In the genomic region with DNA sequence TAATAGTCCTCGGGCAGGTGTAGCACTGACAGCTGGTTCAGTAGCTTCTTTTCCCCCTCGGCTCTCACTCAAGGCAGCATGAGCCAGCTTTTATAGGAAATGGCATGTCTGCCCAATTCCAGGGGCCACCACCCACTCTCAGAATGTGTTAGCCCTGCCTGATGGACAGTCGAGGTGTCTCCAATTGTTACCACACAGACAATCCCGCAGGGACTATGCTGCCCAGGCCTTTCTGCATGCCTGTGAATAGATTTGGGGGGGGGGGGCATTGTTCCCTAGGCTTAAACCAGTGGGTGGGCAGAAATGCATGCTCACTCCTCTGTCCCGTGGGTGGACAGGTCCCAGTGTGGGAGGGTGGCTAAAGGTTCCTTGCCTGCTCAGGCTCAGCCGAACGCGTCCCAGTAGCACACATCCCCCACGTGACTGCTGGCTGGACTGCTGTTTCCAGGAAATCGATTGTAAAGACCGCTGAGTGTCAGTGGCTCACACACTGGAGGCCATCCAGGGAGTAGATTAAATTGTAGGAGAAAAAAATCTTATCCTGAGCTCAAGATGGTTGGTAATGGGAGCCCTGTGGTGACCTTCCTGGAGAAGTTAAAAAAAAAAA, we compare ENCODE assay signal across 8 mouse cellular contexts. TPM values are rescaled to one million over a fixed set of nuclear protein-coding genes. Genes with fewer than 3 reads are reported as not detected.
DNase-seq lines count a peak whose midpoint lies in the region; ATAC-seq and TF ChIP-seq lines count a peak whose summit lies in the region.

No protein-coding gene starts in this region.

- H3K4me3 ChIP-seq in embryonic facial prominence, embryonic 11.5 days (ENCODE audit: low read depth, low read length) = no peak overlapping the region
- H3K4me3 ChIP-seq in hindbrain, postnatal 0 days (ENCODE audit: low read length) = no peak overlapping the region
- no peak overlapping the region for H3K4me3 ChIP-seq in liver, embryonic 15.5 days (replicated peaks)
- no peak overlapping the region for H3K4me3 ChIP-seq in stomach, embryonic 15.5 days (replicated peaks)

- peaks cover 4% of the 10 kb centered on the region for H3K4me1 ChIP-seq in embryonic facial prominence, embryonic 11.5 days (ENCODE audit: control insufficient read depth, insufficient read depth, low read length)
- H3K4me1 ChIP-seq in hindbrain, postnatal 0 days (ENCODE audit: insufficient read depth, low read length) = peaks cover 28% of the 10 kb centered on the region
- H3K4me1 ChIP-seq in liver, embryonic 15.5 days (replicated peaks) = peaks cover 30% of the 10 kb centered on the region
- H3K4me1 ChIP-seq in stomach, embryonic 15.5 days = peaks cover 21% of the 10 kb centered on the region

- 31% methylated on average over 11 of the region's 11 CpGs for WGBS in embryonic facial prominence, embryonic 11.5 days
- 7% methylated on average over 11 of the region's 11 CpGs for WGBS in hindbrain, postnatal 0 days
- 19% methylated on average over 11 of the region's 11 CpGs for WGBS in liver, embryonic 15.5 days (ENCODE audit: insufficient replicate concordance)
- 25% methylated on average over 11 of the region's 11 CpGs for WGBS in stomach, embryonic 15.5 days

- 0 out of 2 replicates have a peak overlapping the region, but pooled peaks have one; percentile 4 for H3K27ac ChIP-seq in embryonic facial prominence, embryonic 11.5 days (replicated peaks; ENCODE audit: low read depth, low read length)
- peak overlapping the region; percentile 83 for H3K27ac ChIP-seq in hindbrain, postnatal 0 days
- H3K27ac ChIP-seq in liver, embryonic 15.5 days (replicated peaks) = 0 out of 2 replicates have a peak overlapping the region, but pooled peaks have one; percentile 51
- H3K27ac ChIP-seq in stomach, embryonic 15.5 days = peak overlapping the region; percentile 60; the same call in 1 of the 2 replicates

- DNase-seq in adrenal gland, postnatal 25 days = peak; percentile 33
- no peak for DNase-seq in adrenal gland, postnatal 4 days (ENCODE audit: low spot score in 2 of 2)
- DNase-seq in embryonic facial prominence, embryonic 11.5 days (ENCODE audit: low spot score) = no peak
- DNase-seq in hindbrain, postnatal 0 days (ENCODE audit: low spot score) = peak; percentile 59
- DNase-seq in thymus, postnatal 14 days = no peak
- DNase-seq in gastrocnemius, adult 8-10 months (ENCODE audit: low spot score in 2 of 2) = no peak

- H3K27me3 ChIP-seq in embryonic facial prominence, embryonic 11.5 days (ENCODE audit: control insufficient read depth, insufficient read depth, low read length) = no peaks in the 10 kb centered on the region
- H3K27me3 ChIP-seq in hindbrain, postnatal 0 days (ENCODE audit: insufficient read depth, low read length) = no peaks in the 10 kb centered on the region
- no peaks in the 10 kb centered on the region; the same call in 1 of the 2 replicates for H3K27me3 ChIP-seq in liver, embryonic 15.5 days
- no peaks in the 10 kb centered on the region for H3K27me3 ChIP-seq in stomach, embryonic 15.5 days (replicated peaks)

- ATAC-seq in embryonic facial prominence, embryonic 11.5 days (replicated peaks; ENCODE audit: insufficient number of reproducible peaks, low FRiP score, low TSS enrichment, low read depth) = 0 out of 2 replicates have a peak, but pooled peaks have one; percentile 46
- ATAC-seq in hindbrain, postnatal 0 days = peak; percentile 33; the same call in 1 of the 2 replicates
- ATAC-seq in liver, embryonic 15.5 days (ENCODE audit: insufficient read depth) = peak; percentile 66
- ATAC-seq in stomach, embryonic 15.5 days (ENCODE audit: insufficient read depth, low FRiP score, low read depth) = no peak

- no peak overlapping the region for H3K9ac ChIP-seq in embryonic facial prominence, embryonic 11.5 days (replicated peaks; ENCODE audit: low read length)
- H3K9ac ChIP-seq in hindbrain, postnatal 0 days (replicated peaks; ENCODE audit: low read length) = no peak overlapping the region
- no peak overlapping the region for H3K9ac ChIP-seq in liver, embryonic 15.5 days
- no peak overlapping the region for H3K9ac ChIP-seq in stomach, embryonic 15.5 days

- no peak overlapping the region for H3K4me2 ChIP-seq in embryonic facial prominence, embryonic 11.5 days (ENCODE audit: low read depth, low read length)
- H3K4me2 ChIP-seq in hindbrain, postnatal 0 days (ENCODE audit: low read depth, low read length) = no peak overlapping the region
- H3K4me2 ChIP-seq in liver, embryonic 15.5 days = no peak overlapping the region
- H3K4me2 ChIP-seq in stomach, embryonic 15.5 days = no peak overlapping the region

- H3K36me3 ChIP-seq in embryonic facial prominence, embryonic 11.5 days (replicated peaks; ENCODE audit: control insufficient read depth, insufficient read depth, low read depth, low read length) = no peaks in the 10 kb centered on the region
- no peaks in the 10 kb centered on the region for H3K36me3 ChIP-seq in hindbrain, postnatal 0 days (ENCODE audit: insufficient read depth, low read length)
- H3K36me3 ChIP-seq in liver, embryonic 15.5 days (replicated peaks) = no peaks in the 10 kb centered on the region
- H3K36me3 ChIP-seq in stomach, embryonic 15.5 days = no peaks in the 10 kb centered on the region

- no peak for TF ChIP-seq CTCF in hindbrain, postnatal 0 days (IDR thresholded peaks at IDR 0.05; ENCODE audit: low read depth)

- no peaks in the 10 kb centered on the region for H3K9me3 ChIP-seq in embryonic facial prominence, embryonic 11.5 days (replicated peaks; ENCODE audit: control insufficient read depth, low read length)
- H3K9me3 ChIP-seq in hindbrain, postnatal 0 days (ENCODE audit: low read length) = no peaks in the 10 kb centered on the region
- no peaks in the 10 kb centered on the region for H3K9me3 ChIP-seq in liver, embryonic 15.5 days (replicated peaks)
- no peaks in the 10 kb centered on the region for H3K9me3 ChIP-seq in stomach, embryonic 15.5 days

RNA-seq across cellular contexts. Expression of gene Cipc, which starts 28.4 kb away (rescaled TPM):
- total RNA-seq in adrenal gland, postnatal 25 days (2021) = 29.9 and 31.0 TPM in 2 replicates
- 10 to 100 TPM; 21.7 to 23.5 TPM for total RNA-seq in adrenal gland, postnatal 4 days (2021)
- 30.8 and 33.5 TPM in 2 replicates for polyA plus RNA-seq in embryonic facial prominence, embryonic 11.5 days (2014; fragmentation: Nextera tagmentation; extraction: Ambion mirVana)
- 51.1 and 55.6 TPM in 2 replicates for total RNA-seq in hindbrain, postnatal 0 days (2014; rRNA removed)
- 27.6 and 29.6 TPM in 2 replicates for polyA plus RNA-seq in hindbrain, postnatal 0 days (2015; fragmentation: Nextera tagmentation; extraction: Ambion mirVana)
- 7.8 and 8.2 TPM in 2 replicates for polyA plus RNA-seq in liver, embryonic 15.5 days (2015; fragmentation: Nextera tagmentation; extraction: Ambion mirVana)
- 15.4 and 15.7 TPM in 2 replicates for polyA plus RNA-seq in stomach, embryonic 15.5 days (2015; fragmentation: Nextera tagmentation; extraction: Ambion mirVana)
- 10 to 100 TPM; 34.5 to 38.7 (median 37.1) TPM for total RNA-seq in gastrocnemius, adult 8-10 months (2022)

RNA-seq across cellular contexts. Expression of gene Irf2bpl, which starts 33.9 kb away (rescaled TPM):
- 65.4 and 74.6 TPM in 2 replicates for total RNA-seq in adrenal gland, postnatal 25 days (2021)
- 10 to 100 TPM; 78.0 to 81.7 TPM for total RNA-seq in adrenal gland, postnatal 4 days (2021)
- polyA plus RNA-seq in embryonic facial prominence, embryonic 11.5 days (2014; fragmentation: Nextera tagmentation; extraction: Ambion mirVana) = 15.5 and 16.4 TPM in 2 replicates
- 146 and 159 TPM in 2 replicates for total RNA-seq in hindbrain, postnatal 0 days (2014; rRNA removed)
- polyA plus RNA-seq in hindbrain, postnatal 0 days (2015; fragmentation: Nextera tagmentation; extraction: Ambion mirVana) = 59.4 and 66.9 TPM in 2 replicates
- polyA plus RNA-seq in liver, embryonic 15.5 days (2015; fragmentation: Nextera tagmentation; extraction: Ambion mirVana) = 2.8 and 3.1 TPM in 2 replicates
- polyA plus RNA-seq in stomach, embryonic 15.5 days (2015; fragmentation: Nextera tagmentation; extraction: Ambion mirVana) = 28.4 and 29.3 TPM in 2 replicates
- 10 to 100 TPM; 21.3 to 27.0 (median 22.9) TPM for total RNA-seq in gastrocnemius, adult 8-10 months (2022)

Comparison
In these comparisons a context has a peak if more than half of its experiments do, and no peak if none do; other contexts are left out.
1. DNase-seq: peak in adrenal gland, postnatal 25 days (single experiment) and hindbrain, postnatal 0 days (single experiment); none in adrenal gland, postnatal 4 days (0 of 2), embryonic facial prominence, embryonic 11.5 days (single experiment), thymus, postnatal 14 days (single experiment) and gastrocnemius, adult 8-10 months (0 of 2).
2. H3K27ac ChIP-seq: peak in every context shown above with its lines; median percentile 83 in hindbrain, postnatal 0 days; 60 in stomach, embryonic 15.5 days; 51 in liver, embryonic 15.5 days; 4 in embryonic facial prominence, embryonic 11.5 days.